Mouse (Mus musculus) heart, embryonic 10.5 days (tissue): ENCODE results near the gene Banf1. TPM values are rescaled to one million over a fixed set of nuclear protein-coding genes. Genes with fewer than 3 reads are reported as not detected.

Experiments used
- DNase-seq: peaks from one replicate; pipeline ENCODE4 v3.0.0-alpha.2; 2017; ENCODE audit warnings: low spot score
- H3K27ac ChIP-seq: fragments of 300-500 bp; sonication (generic); 2 replicates; pipeline ENCODE4 v1.5.1; 2016; ENCODE audit warnings: mild to moderate bottlenecking
- H3K27me3 ChIP-seq: fragments of 300-500 bp; sonication (generic); 2 replicates; pipeline ENCODE4 v1.6.1; 2016; ENCODE audit warnings: mild to moderate bottlenecking; ENCODE audit not compliant: poor library complexity, insufficient read depth, severe bottlenecking
- H3K36me3 ChIP-seq: fragments of 300-500 bp; sonication (generic); 2 replicates; pipeline ENCODE4 v1.6.1; 2016; ENCODE audit warnings: mild to moderate bottlenecking, moderate library complexity
- H3K4me1 ChIP-seq: fragments of 300-500 bp; sonication (generic); 2 replicates; pipeline ENCODE4 v1.6.1; 2016; ENCODE audit warnings: mild to moderate bottlenecking
- H3K4me3 ChIP-seq: fragments of 300-500 bp; sonication (generic); 2 replicates; pipeline ENCODE4 v1.5.1; 2016; ENCODE audit warnings: mild to moderate bottlenecking, moderate library complexity
- H3K9me3 ChIP-seq: fragments of 300-500 bp; sonication (generic); 2 replicates; pipeline ENCODE4 v1.6.1; 2016; ENCODE audit warnings: mild to moderate bottlenecking, moderate library complexity
- WGBS: fragments of 180-500 bp; shearing (Covaris S2); methylation state at CpG from one replicate; pipeline ENCODE4 v1.1.7; 2016; 5-methylcytosine and 5-hydroxymethylcytosine counted together
- polyA plus RNA-seq: library from polyadenylated mRNA; unstranded; fragments of >200 nt; fragmentation: Nextera tagmentation; extraction: Ambion mirVana; gene quantifications from 2 replicates; pipeline ENCODE4 v1.2.1, GENCODE M21; 2016

Banf1 gene
- polyA plus RNA-seq, 1 experiment from 2014 or later, result 575 TPM

DNA sequence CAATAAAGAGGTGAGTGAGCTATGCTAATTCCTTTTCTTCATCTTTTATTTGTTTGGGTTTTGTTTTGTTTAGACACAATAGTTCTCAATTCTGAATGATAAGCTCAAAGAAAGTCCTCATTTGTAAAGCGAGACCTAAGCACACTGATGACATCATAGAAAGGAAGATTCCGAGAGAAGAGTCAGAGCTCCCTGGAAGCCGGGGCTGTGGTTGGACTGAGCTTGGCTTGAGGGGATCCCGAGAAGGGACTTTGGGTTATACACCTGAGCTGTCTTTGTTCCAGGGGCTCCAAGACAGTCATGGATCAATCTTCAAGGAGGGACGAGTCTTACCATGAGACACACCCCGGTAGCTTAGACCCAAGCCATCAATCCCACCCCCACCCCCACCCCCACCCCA is 31.5 kb downstream of the Banf1 start, which contains the start of gene Catsper1:
Gene Catsper1 (plus strand): TSS at position 301 of the 400 bp plus-strand sequence.
- H3K4me3 ChIP-seq, result no peak within 1 kb of the TSS
- WGBS, result 79% methylated on average over 6 of the region's 6 CpGs
- no peaks in the 10 kb centered on the region for H3K9me3 ChIP-seq
- H3K27me3 ChIP-seq, result no peaks in the 10 kb centered on the region
- peaks cover 8% of the 10 kb centered on the region for H3K4me1 ChIP-seq
- no peak for DNase-seq
- no peaks in the 10 kb centered on the region for H3K36me3 ChIP-seq
- no peak within 1 kb of the TSS for H3K27ac ChIP-seq

- no peaks in the 10 kb centered on the region for H3K27me3 ChIP-seq
- DNase-seq, result no peak
- H3K4me3 ChIP-seq, result no peak overlapping the region
- H3K4me1 ChIP-seq, result peaks cover 8% of the 10 kb centered on the region
- H3K9me3 ChIP-seq, result no peaks in the 10 kb centered on the region
- no peaks in the 10 kb centered on the region for H3K36me3 ChIP-seq
- H3K27ac ChIP-seq, result no peak overlapping the region
- 56% methylated on average over 5 of the region's 5 CpGs for WGBS
Observed at GRCm38 (mm10) chr19:5334741-5335140, 32.2 kb downstream of the Banf1 start.

GRCm38 (mm10) chr19:5327970-5328369 is 39.0 kb downstream of the Banf1 start:
- H3K27ac ChIP-seq, result no peak overlapping the region
- H3K27me3 ChIP-seq, result no peaks in the 10 kb centered on the region
- H3K4me1 ChIP-seq, result no peaks in the 10 kb centered on the region; the same call in 1 of the 2 replicates
- no peaks in the 10 kb centered on the region for H3K9me3 ChIP-seq
- H3K36me3 ChIP-seq, result no peaks in the 10 kb centered on the region
- 70% methylated on average over 19 of the region's 19 CpGs for WGBS
- DNase-seq, result no peak
- no peak overlapping the region for H3K4me3 ChIP-seq

DNA sequence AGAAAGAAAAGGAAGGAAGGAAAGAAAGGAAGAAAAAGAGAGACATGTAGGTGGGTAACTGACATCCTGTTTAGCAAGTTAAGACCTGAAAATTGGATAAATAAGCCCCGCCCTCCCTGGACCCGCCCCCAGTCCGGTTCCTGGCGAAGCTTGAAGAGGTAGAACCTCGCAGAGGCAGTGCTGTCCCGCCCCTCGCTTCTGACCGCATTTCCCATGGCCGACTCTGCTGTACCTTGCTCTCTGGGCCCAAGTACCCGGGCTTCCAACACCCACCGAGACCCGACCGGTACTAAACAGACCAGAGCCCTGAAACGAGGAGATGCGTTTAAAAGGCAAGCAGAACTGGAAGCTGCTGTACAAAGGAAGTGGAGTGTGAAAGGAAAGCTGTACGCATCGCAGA is 43.2 kb downstream of the Banf1 start:
- H3K36me3 ChIP-seq, result no peaks in the 10 kb centered on the region
- H3K27me3 ChIP-seq, result no peaks in the 10 kb centered on the region
- no peak overlapping the region for H3K27ac ChIP-seq
- no peak overlapping the region for H3K4me3 ChIP-seq
- no peaks in the 10 kb centered on the region for H3K9me3 ChIP-seq
- no peaks in the 10 kb centered on the region; the same call in 1 of the 2 replicates for H3K4me1 ChIP-seq
- 53% methylated on average over 17 of the region's 17 CpGs for WGBS
- DNase-seq, result no peak

Other genes with a start within 250 kb of the Banf1 start
- gene Klc2, start 248.6 kb downstream of the Banf1 start, polyA plus RNA-seq, result 23.7 and 27.0 TPM in 2 replicates
- gene Pacs1, start 94.0 kb downstream of the Banf1 start, polyA plus RNA-seq, result 23.1 and 23.4 TPM in 2 replicates
- gene Sf3b2, start 71.7 kb downstream of the Banf1 start, polyA plus RNA-seq, result 261 and 313 TPM in 2 replicates
- gene Gal3st3, start 68.8 kb downstream of the Banf1 start, polyA plus RNA-seq, result 2.8 and 4.5 TPM in 2 replicates
- gene Catsper1, start 31.4 kb downstream of the Banf1 start, polyA plus RNA-seq, result not detected in 2 replicates
- 0.23 TPM in 1 of 2 replicates, not detected in the other for gene Cst6, start 17.6 kb downstream of the Banf1 start, polyA plus RNA-seq
- 58.0 and 72.6 TPM in 2 replicates for gene Eif1ad, start 427 bp downstream of the Banf1 start, polyA plus RNA-seq
- 52.7 and 88.8 TPM in 2 replicates for gene Sart1, start 21.5 kb upstream of the Banf1 start, polyA plus RNA-seq
- gene Tsga10ip, start 35.4 kb upstream of the Banf1 start, polyA plus RNA-seq, result 1.2 and 1.8 TPM in 2 replicates
- gene Drap1, start 57.8 kb upstream of the Banf1 start, polyA plus RNA-seq, result 173 and 209 TPM in 2 replicates
- 39.3 and 49.1 TPM in 2 replicates for gene AI837181, start 58.0 kb upstream of the Banf1 start, polyA plus RNA-seq
- 0.34 and 0.49 TPM in 2 replicates for gene Fosl1, start 80.4 kb upstream of the Banf1 start, polyA plus RNA-seq
- 8.3 and 11.6 TPM in 2 replicates for gene Ccdc85b, start 90.7 kb upstream of the Banf1 start, polyA plus RNA-seq
- gene Fibp, start 93.4 kb upstream of the Banf1 start, polyA plus RNA-seq, result 79.5 and 87.9 TPM in 2 replicates
- 0.85 and 1.1 TPM in 2 replicates for gene Ctsw, start 101.3 kb upstream of the Banf1 start, polyA plus RNA-seq
- 62.7 and 92.3 TPM in 2 replicates for gene Efemp2, start 106.8 kb upstream of the Banf1 start, polyA plus RNA-seq
- 41.7 and 44.7 TPM in 2 replicates for gene Mus81, start 121.2 kb upstream of the Banf1 start, polyA plus RNA-seq
- 2,322 and 2,829 TPM in 2 replicates for gene Cfl1, start 123.3 kb upstream of the Banf1 start, polyA plus RNA-seq
- gene 1700020D05Rik, start 136.6 kb upstream of the Banf1 start, polyA plus RNA-seq, result 0.14 and 0.25 TPM in 2 replicates
- 10.6 and 15.6 TPM in 2 replicates for gene Snx32, start 143.4 kb upstream of the Banf1 start, polyA plus RNA-seq
- gene Ovol1, start 193.5 kb upstream of the Banf1 start, polyA plus RNA-seq, result 0.35 TPM in 1 of 2 replicates, not detected in the other
- gene Ap5b1, start 200.9 kb upstream of the Banf1 start, polyA plus RNA-seq, result 2.2 and 2.7 TPM in 2 replicates
- gene Rnaseh2c, start 234.7 kb upstream of the Banf1 start, polyA plus RNA-seq, result 113 and 142 TPM in 2 replicates
- gene Kat5, start 243.1 kb upstream of the Banf1 start, polyA plus RNA-seq, result 33.2 and 35.4 TPM in 2 replicates